Comparison of ENCODE assay signal across 8 mouse cellular contexts in genomic region chr9:32694916-32695490, GRCm38 (mm10). TPM values are rescaled to one million over a fixed set of nuclear protein-coding genes. Genes with fewer than 3 reads are reported as not detected.
DNase-seq lines count a peak whose midpoint lies in the region; ATAC-seq and TF ChIP-seq lines count a peak whose summit lies in the region.

No protein-coding gene starts in this region.

- H3K4me3 ChIP-seq in lung, embryonic 14.5 days (ENCODE audit: low read depth, low read length): peak overlapping the region; percentile 67
- peak overlapping the region; percentile 12; the same call in 1 of the 2 replicates for H3K4me3 ChIP-seq in embryonic fibroblast, embryonic 13.5 days (ENCODE audit: insufficient read depth, low read length)
- peak overlapping the region; percentile 69 for H3K4me3 ChIP-seq in intestine, postnatal 0 days (ENCODE audit: low read depth, low read length)
- peak overlapping the region; percentile 66 for H3K4me3 ChIP-seq in neural tube, embryonic 13.5 days

- peak overlapping the region; percentile 85 for H3K4me2 ChIP-seq in lung, embryonic 14.5 days
- H3K4me2 ChIP-seq in intestine, postnatal 0 days (replicated peaks; ENCODE audit: low read depth): peak overlapping the region; percentile 91
- peak overlapping the region; percentile 88 for H3K4me2 ChIP-seq in neural tube, embryonic 13.5 days

- no peak for TF ChIP-seq CTCF in lung, embryonic 14.5 days (IDR thresholded peaks at IDR 0.05; ENCODE audit: low read depth)
- no peak for TF ChIP-seq CTCF in embryonic fibroblast, embryonic 13.5 days (IDR thresholded peaks at IDR 0.05; ENCODE audit: borderline replicate concordance, insufficient read depth, low read length)
- no peak for TF ChIP-seq CTCF in intestine, postnatal 0 days (IDR thresholded peaks at IDR 0.05; ENCODE audit: low read depth)

- H3K9me3 ChIP-seq in lung, embryonic 14.5 days (ENCODE audit: low read depth, low read length): no peaks in the 10 kb centered on the region
- no peaks in the 10 kb centered on the region for H3K9me3 ChIP-seq in intestine, postnatal 0 days (ENCODE audit: control insufficient read depth)
- H3K9me3 ChIP-seq in neural tube, embryonic 13.5 days: no peaks in the 10 kb centered on the region

- H3K27me3 ChIP-seq in lung, embryonic 14.5 days (ENCODE audit: insufficient read depth, low read length): no peaks in the 10 kb centered on the region
- H3K27me3 ChIP-seq in intestine, postnatal 0 days (replicated peaks; ENCODE audit: control insufficient read depth, insufficient read depth, low read length): no peaks in the 10 kb centered on the region; the same call in 1 of the 2 replicates
- peaks cover 94% of the 10 kb centered on the region for H3K27me3 ChIP-seq in neural tube, embryonic 13.5 days

- H3K4me1 ChIP-seq in lung, embryonic 14.5 days (ENCODE audit: insufficient read depth): peaks cover 13% of the 10 kb centered on the region; the same call in 1 of the 2 replicates
- peaks cover 12% of the 10 kb centered on the region for H3K4me1 ChIP-seq in embryonic fibroblast, embryonic 13.5 days (ENCODE audit: control insufficient read depth, insufficient read depth, low read length)
- no peaks in the 10 kb centered on the region for H3K4me1 ChIP-seq in intestine, postnatal 0 days (replicated peaks; ENCODE audit: control insufficient read depth, insufficient read depth, low read length)
- H3K4me1 ChIP-seq in neural tube, embryonic 13.5 days (replicated peaks): peaks cover 10% of the 10 kb centered on the region

- no peak for DNase-seq in lung, embryonic 14.5 days
- no peak for DNase-seq in lung, postnatal 4 days
- no peak for DNase-seq in left cerebral cortex, adult 11 months (ENCODE audit: low spot score)
- DNase-seq in urinary bladder, adult 2 months (ENCODE audit: low spot score): no peak
- DNase-seq in frontal cortex, postnatal 25 days (ENCODE audit: low spot score in 2 of 2): no peak

- no peaks in the 10 kb centered on the region for H3K36me3 ChIP-seq in lung, embryonic 14.5 days (ENCODE audit: insufficient read depth)
- no peaks in the 10 kb centered on the region for H3K36me3 ChIP-seq in intestine, postnatal 0 days (ENCODE audit: control insufficient read depth, insufficient read depth)
- no peaks in the 10 kb centered on the region for H3K36me3 ChIP-seq in neural tube, embryonic 13.5 days

- TF ChIP-seq POLR2A in embryonic fibroblast, embryonic 13.5 days (IDR thresholded peaks at IDR 0.05; ENCODE audit: low read depth, low read length): no peak

- H3K27ac ChIP-seq in lung, embryonic 14.5 days (ENCODE audit: low read depth): peak overlapping the region; percentile 39; the same call in 1 of the 2 replicates
- peak overlapping the region; percentile 65 for H3K27ac ChIP-seq in embryonic fibroblast, embryonic 13.5 days (ENCODE audit: insufficient read depth, low read length)
- H3K27ac ChIP-seq in intestine, postnatal 0 days (ENCODE audit: low read depth, low read length): no peak overlapping the region
- H3K27ac ChIP-seq in neural tube, embryonic 13.5 days (replicated peaks): no peak overlapping the region

- 45% methylated on average over 4 of the region's 4 CpGs for WGBS in lung, embryonic 14.5 days
- WGBS in intestine, postnatal 0 days: 50% methylated on average over 4 of the region's 4 CpGs
- 52% methylated on average over 4 of the region's 4 CpGs for WGBS in neural tube, embryonic 13.5 days

- H3K9ac ChIP-seq in lung, embryonic 14.5 days: peak overlapping the region; percentile 77
- H3K9ac ChIP-seq in intestine, postnatal 0 days (ENCODE audit: low read depth, low read length): no peak overlapping the region
- H3K9ac ChIP-seq in neural tube, embryonic 13.5 days: peak overlapping the region; percentile 71

- ATAC-seq in lung, embryonic 14.5 days (ENCODE audit: insufficient read depth): no peak
- no peak for ATAC-seq in intestine, postnatal 0 days
- ATAC-seq in neural tube, embryonic 13.5 days (ENCODE audit: low read depth): no peak

RNA-seq across cellular contexts. Expression of gene Ets1, which starts 59.0 kb away (rescaled TPM):
- polyA plus RNA-seq in lung, embryonic 14.5 days (2014; fragmentation: Nextera tagmentation; extraction: Ambion mirVana): 79.2 and 87.6 TPM in 2 replicates
- polyA plus RNA-seq in embryonic fibroblast, embryonic 13.5 days (2011; ENCODE audit: insufficient read length, low read depth, missing spikeins): 30.2 and 40.1 TPM in 2 replicates
- polyA plus RNA-seq in intestine, postnatal 0 days (2015; fragmentation: Nextera tagmentation; extraction: Ambion mirVana): 13.3 and 13.6 TPM in 2 replicates
- polyA plus RNA-seq in neural tube, embryonic 13.5 days (2015; fragmentation: Nextera tagmentation; extraction: Ambion mirVana): 25.2 and 26.1 TPM in 2 replicates
- polyA plus RNA-seq in urinary bladder, adult 2 months (2012; rRNA removed): 16.5 and 17.7 TPM in 2 replicates

Comparison
In these comparisons a context has a peak if more than half of its experiments do, and no peak if none do; other contexts are left out.
1. H3K27ac ChIP-seq: peak in lung, embryonic 14.5 days (single experiment) and embryonic fibroblast, embryonic 13.5 days (single experiment); none in intestine, postnatal 0 days (single experiment) and neural tube, embryonic 13.5 days (single experiment).
2. H3K4me3 ChIP-seq: peak in every context shown above with its lines; median percentile 69 in intestine, postnatal 0 days; 67 in lung, embryonic 14.5 days; 66 in neural tube, embryonic 13.5 days; 12 in embryonic fibroblast, embryonic 13.5 days.
3. Peak in every context shown above with its lines, with median percentiles within 50 percentile points of each other: H3K4me2 ChIP-seq.